Mouse (Mus musculus): Measurements from ENCODE around the gene Hdac1.

Hdac1 gene

GRCm38 (mm10) chr4:129542592-129543141 lies at the start of gene Hdac1:
Hdac1 (minus strand) TSS chr4:129542713.
- peak; percentile 87 for DNase-seq (ENCODE audit: low read depth, low spot score)

- DNase-seq (ENCODE audit: low read depth, low spot score) = no peak
Observed at GRCm38 (mm10) chr4:129588865-129589264, 46.4 kb upstream of the Hdac1 start.

GRCm38 (mm10) chr4:129586943-129587342 lies 44.4 kb upstream of the Hdac1 start:
- no peak for DNase-seq (ENCODE audit: low read depth, low spot score)

GRCm38 (mm10) chr4:129585773-129586172 lies 43.3 kb upstream of the Hdac1 start:
- DNase-seq (ENCODE audit: low read depth, low spot score) = no peak

GRCm38 (mm10) chr4:129584884-129585608 lies 42.5 kb upstream of the Hdac1 start:
- no peak for DNase-seq (ENCODE audit: low read depth, low spot score)

- DNase-seq (ENCODE audit: low read depth, low spot score) = no peak
Observed at GRCm38 (mm10) chr4:129584370-129584769, 41.9 kb upstream of the Hdac1 start.

- no peak for DNase-seq (ENCODE audit: low read depth, low spot score)
Observed at GRCm38 (mm10) chr4:129582251-129582650, 39.7 kb upstream of the Hdac1 start.

- DNase-seq (ENCODE audit: low read depth, low spot score) = no peak
Observed at GRCm38 (mm10) chr4:129580347-129580746, 37.8 kb upstream of the Hdac1 start.

GRCm38 (mm10) chr4:129578466-129578865 lies 36.0 kb upstream of the Hdac1 start, which contains the start of gene Fam167b:
Fam167b (minus strand) TSS chr4:129578549.
- DNase-seq (ENCODE audit: low read depth, low spot score) = no peak

- DNase-seq (ENCODE audit: low read depth, low spot score) = no peak
Observed at GRCm38 (mm10) chr4:129577688-129578087, 35.2 kb upstream of the Hdac1 start.

GRCm38 (mm10) chr4:129576863-129577491 lies 34.5 kb upstream of the Hdac1 start:
- DNase-seq (ENCODE audit: low read depth, low spot score) = no peak

GRCm38 (mm10) chr4:129575171-129575844 lies 32.8 kb upstream of the Hdac1 start:
- DNase-seq (ENCODE audit: low read depth, low spot score) = no peak

GRCm38 (mm10) chr4:129573430-129573829 lies 30.9 kb upstream of the Hdac1 start, which contains the start of gene Lck:
Lck (minus strand) TSS chr4:129573641.
- no peak for DNase-seq (ENCODE audit: low read depth, low spot score)

- DNase-seq (ENCODE audit: low read depth, low spot score) = no peak
Observed at GRCm38 (mm10) chr4:129573093-129573370, 30.5 kb upstream of the Hdac1 start.

- no peak for DNase-seq (ENCODE audit: low read depth, low spot score)
Observed at GRCm38 (mm10) chr4:129572236-129573092, 30.0 kb upstream of the Hdac1 start.

GRCm38 (mm10) chr4:129571551-129572084 lies 29.1 kb upstream of the Hdac1 start:
- no peak for DNase-seq (ENCODE audit: low read depth, low spot score)

GRCm38 (mm10) chr4:129570028-129570427 lies 27.5 kb upstream of the Hdac1 start:
- DNase-seq (ENCODE audit: low read depth, low spot score) = no peak

GRCm38 (mm10) chr4:129568366-129568765 lies 25.9 kb upstream of the Hdac1 start:
- DNase-seq (ENCODE audit: low read depth, low spot score) = no peak

- no peak for DNase-seq (ENCODE audit: low read depth, low spot score)
Observed at GRCm38 (mm10) chr4:129565139-129565538, 22.6 kb upstream of the Hdac1 start.

- DNase-seq (ENCODE audit: low read depth, low spot score) = no peak
Observed at GRCm38 (mm10) chr4:129563718-129564117, 21.2 kb upstream of the Hdac1 start.

- no peak for DNase-seq (ENCODE audit: low read depth, low spot score)
Observed at GRCm38 (mm10) chr4:129561184-129561583, 18.7 kb upstream of the Hdac1 start.

Measured in telencephalon, adult 2 months (tissue).